Mouse (Mus musculus) urinary bladder, adult 18-20 months (tissue): ENCODE data around the gene Xylt1.

Experiments used
- DNase-seq, 2 experiments: peaks; one replicate each; pipeline ENCODE4 v3.0.0; 2022; ENCODE audit warnings: low spot score in 2 of 2, mixed read lengths in 2 of 2

The Xylt1 gene

DNA sequence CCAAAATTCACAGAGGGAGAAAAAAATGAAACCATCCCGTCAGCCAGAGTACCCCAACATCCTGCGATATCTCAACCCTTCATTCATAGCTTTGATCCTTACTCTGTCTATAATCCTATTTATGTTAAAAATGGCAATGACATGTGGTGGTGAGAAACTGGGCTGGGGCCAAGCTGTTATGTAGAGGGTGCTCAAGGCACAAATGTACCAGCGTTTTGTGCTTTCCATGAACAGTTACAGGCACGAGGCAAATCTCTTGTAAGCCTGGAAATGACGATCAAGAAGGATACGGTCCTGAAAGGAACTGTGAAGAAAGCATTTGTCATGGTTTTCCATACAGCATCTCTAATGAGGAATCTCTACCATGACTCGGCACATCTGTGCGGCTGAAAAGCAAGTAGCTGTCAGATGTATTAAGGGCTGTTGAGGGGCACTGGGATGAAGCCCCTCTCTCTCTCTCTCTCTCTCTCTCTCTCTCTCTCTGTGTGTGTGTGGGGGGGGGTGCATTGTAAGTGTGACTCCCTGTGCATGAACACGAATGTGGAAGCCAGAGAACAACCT, 183.2 kb downstream of the Xylt1 start:
- no peak for DNase-seq

DNA sequence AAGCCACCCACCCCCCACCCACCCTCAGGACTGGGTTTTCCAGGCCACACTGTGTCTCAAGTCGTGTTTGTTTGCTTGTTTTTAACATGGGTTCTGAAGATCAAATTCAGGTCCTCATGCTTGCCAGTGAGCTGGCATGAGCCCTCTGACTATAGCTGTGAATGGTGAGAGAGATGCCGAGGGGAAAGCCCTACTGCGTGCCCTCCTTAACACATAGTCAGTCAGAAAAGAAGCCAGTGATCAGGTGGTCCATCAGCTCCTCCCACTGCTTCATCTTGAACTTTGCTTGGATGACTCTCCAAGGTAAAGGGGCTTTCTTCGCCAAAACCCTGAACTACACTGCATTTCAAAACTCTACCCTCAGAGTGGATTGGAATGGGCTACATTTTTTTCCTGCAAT, 183.8 kb downstream of the Xylt1 start:
- no peak for DNase-seq

DNA sequence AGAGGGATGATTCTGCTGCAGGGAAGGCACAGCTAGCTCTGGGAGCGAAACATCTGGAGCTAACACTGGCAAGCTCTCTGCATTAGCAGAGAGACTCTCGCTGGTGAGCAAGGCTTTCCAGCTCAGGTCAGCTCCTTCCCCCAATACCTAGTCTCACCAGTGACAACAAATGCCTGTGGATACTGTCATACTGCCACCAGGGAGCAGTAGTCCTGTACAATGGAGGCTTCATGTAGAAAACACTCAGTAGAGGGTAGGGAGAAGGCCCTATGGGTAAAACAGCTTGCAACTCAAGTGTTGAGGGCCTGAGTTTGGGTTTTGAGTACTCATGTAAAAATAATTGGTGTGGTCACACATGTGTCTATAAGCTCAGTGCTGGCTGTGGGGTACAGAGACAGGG, 185.3 kb downstream of the Xylt1 start:
- DNase-seq = no peak

DNA sequence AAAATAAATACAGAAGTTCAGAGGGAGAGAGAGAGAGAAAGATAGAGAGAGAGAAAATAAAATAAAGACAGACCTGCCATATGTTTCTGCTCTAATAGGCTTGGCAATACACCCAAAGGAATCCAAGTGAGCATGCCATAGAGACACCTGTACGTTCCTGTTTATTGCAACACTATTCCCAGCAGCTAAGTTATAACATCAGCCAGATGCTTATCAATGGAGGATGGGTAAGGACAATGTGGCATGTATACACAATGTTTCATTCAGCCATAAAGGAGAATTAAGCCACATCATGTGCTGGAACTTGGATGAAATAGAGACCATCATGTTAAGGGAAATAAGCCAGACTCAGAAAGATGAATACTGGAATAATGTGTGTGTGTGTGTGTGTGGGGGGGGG, 186.1 kb downstream of the Xylt1 start:
- no peak for DNase-seq

DNA sequence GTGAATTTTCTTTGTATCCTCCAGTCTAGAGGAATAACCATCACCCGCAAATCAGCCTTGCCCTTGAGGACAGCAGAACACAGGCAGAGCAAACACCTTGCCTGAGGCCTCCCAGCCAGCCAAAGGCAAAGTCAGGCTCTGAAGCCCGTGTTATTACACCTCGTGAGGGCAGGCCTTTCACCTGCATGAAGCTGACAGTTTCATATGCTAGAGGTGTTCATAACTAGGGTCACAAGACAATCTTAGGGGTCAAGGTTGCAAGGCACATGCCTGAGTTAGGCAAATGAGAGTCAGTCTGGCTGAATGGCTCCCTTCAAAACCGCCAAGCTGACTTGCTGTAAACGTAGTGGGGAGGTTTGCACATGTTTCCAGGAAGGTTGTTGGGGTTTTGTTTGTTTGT, 186.5 kb downstream of the Xylt1 start:
- DNase-seq = no peak

DNA sequence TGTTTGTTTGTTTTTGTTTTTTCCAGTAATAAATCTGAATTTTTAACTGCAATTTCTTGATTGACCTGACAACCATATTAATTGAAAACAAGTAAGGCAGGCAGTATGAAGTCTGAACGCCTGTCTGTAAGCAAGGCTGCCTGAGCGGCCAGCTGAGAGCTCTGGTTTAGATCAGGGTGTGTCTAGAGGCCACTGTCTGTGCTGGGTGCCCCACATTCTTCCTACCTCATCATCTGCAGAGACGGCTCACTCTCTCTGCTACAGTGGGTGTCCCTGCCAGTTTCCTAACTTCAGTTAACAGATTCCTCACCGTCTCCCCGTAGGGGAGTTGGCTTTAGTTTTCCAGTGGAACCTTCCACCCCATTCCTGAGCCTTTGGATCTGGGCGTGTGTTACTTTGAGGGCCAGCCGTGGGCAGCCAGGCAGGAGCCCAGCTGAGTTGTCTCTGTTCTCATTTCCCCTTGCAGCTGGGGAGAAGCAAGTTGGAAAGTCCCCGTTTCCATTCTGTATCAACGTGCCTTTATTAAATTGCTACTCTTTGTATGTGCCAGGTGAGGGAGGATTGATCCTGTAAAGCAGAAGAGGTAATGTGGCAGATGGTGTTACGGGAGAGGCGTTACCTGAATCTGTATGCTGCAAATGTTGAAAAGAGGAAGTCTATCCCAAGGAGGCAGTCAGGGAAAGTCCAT, 187.0 kb downstream of the Xylt1 start:
- no peak for DNase-seq

DNA sequence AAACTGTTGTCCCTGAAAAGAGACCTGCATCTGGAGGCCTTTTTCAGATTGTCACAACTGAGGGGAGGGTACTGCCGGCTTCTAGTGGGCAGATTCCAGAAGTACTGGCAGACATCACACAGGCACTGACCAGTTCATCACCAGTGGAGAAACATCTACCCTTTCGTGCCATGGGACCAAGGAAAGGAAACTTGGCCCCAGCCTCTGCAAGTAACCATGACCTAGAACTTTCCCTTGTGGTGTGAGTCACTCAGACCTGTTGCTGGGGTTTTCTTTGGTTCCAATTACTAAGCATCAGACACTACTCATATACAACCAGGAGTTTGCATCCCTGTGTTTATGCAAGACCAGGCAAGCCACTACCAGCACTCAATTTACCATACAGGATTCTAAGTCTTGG, 190.4 kb downstream of the Xylt1 start:
- no peak for DNase-seq

DNA sequence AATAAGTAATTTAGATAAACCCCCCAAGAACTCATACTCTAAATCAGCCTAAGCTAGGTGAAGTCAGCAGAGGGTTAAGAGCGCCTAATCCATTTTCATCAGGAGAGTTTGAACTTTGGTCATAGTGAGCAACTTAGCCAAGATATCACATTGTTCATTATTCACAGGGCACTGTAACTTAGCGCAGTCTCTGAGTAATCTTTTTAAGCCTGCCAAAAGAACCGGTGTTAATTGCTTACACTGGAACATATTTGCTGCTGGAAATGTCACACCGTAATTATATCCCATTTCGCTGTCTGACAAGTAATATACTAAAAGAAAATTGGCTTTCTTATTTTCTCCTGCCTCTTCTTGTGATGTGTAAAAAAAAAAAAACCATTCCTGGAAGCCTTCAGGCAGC, 190.9 kb downstream of the Xylt1 start:
- DNase-seq = no peak

DNA sequence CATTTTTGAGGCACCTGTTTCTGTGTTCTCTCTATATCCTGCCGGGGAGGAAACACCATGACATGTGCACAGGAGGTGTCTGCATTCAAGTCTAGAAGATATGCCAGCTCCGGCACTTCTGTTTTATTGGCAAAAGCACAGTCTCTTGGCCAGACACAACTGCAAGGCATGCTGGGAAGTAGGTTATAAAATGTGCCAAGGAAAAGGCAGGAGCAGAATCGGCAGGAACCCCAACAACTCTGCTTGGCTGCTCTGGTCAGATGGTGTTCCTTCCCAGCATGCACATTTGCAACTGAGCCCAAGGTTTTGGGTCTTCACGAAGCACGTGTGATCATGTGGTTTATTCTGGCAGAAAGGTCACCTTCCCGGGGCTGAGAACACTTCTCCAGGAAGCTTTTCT, 192.4 kb downstream of the Xylt1 start:
- no peak for DNase-seq

DNA sequence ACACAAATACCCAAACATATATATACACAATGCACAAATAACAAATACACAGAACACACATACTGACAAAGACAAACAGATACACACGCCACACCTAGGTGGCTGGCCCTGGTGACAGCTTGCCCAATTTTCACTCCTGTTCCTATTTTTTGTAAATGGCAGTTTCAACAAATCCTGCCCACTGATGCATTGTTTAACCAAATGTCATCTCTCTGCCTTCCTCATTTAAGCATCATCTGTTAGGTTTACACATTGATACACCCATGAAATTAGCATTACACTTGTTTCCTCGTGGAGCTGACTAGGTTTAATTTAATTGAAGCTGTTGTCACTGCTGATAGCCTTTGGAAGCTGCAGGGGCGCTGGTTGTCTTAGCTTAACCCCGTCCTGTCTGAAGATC, 194.6 kb downstream of the Xylt1 start:
- DNase-seq = no peak

DNA sequence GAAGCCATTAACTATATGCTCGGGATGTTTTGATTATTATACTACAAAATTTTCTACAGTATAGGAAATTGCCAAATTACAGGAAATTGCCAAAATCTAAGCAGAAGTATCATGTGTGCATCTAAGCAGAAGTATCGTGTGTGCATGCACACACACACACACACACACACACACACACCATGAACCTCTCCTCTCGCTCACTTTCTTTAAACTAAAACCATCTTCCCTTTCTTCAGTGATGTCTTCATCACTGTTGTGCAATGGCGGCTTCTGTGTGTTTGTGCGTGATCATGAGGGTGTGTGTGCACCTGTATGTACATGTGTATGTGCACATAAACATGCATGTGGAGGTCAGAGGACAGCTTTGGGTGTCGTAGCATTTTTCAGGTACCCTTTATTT, 196.3 kb downstream of the Xylt1 start:
- DNase-seq = no peak

DNA sequence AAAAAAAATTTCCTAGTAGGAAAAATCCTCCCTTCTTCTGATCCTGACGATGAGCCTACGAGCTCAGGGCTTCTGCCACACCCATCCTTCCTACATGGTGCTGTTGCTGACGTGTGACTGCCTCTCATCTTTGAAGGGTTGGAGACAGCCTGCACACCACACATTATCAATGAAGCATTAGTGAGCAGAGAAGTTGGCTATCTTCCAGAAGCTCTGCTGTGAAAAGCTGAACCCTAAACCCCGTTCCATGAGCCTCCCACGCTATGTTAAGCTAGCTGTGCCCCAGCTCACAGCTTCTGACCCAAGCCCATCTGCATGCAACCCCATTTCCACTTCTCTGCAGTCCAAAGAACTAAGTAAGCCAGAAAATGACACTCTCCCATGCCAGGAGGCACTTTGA, 204.4 kb downstream of the Xylt1 start:
- no peak for DNase-seq

DNA sequence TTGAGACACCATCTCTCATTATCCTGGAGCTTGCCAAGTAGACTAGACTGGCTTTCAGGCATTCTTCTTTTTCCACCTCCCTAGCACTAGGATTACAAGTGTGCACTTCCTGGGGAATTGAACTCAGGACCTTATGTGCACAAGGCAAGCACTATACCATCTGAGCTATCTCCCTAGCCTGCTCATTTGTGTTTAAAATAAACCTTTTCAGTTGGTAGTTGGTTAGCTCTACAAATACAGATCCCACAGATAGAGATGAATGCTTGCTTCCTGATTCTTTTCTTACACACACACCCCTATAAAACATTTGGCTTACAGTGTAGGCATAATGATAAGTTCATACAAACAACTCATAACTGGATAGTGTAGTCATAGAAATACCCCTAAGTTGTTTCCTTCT, 206.0 kb downstream of the Xylt1 start:
- no peak for DNase-seq

DNA sequence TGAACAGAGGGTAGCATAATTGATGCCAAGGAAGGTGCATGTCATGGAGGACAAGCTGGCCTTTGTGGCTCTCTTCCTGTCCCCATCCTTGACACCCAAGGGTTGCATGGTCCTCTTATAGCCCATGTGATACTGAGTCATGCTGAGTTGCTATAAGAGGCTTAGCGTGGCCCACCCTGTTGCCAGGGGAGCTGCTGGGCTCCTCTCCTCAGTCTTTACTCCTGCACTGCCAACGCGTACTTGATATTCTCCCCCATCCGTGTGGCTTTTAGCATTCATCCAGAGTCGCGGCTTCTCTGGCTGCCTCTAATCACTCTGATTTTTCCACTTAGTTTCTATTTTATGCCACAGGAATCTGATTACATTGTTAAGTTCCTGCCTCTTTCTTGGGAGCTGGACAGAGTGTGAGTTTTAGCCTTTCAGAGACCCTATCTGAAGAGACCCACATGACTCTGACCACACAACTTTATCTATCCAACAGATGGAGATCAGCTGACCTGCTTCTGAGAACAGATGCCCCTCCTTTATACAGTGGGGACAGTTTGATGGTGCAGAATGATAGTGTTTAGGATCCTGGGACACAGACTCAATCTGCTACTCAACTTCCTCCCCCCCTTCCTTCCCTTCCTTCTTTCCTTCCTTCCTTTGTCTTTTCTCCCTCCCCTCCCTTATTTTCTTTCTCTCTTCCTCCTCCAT, 206.6 kb downstream of the Xylt1 start:
- no peak for DNase-seq

DNA sequence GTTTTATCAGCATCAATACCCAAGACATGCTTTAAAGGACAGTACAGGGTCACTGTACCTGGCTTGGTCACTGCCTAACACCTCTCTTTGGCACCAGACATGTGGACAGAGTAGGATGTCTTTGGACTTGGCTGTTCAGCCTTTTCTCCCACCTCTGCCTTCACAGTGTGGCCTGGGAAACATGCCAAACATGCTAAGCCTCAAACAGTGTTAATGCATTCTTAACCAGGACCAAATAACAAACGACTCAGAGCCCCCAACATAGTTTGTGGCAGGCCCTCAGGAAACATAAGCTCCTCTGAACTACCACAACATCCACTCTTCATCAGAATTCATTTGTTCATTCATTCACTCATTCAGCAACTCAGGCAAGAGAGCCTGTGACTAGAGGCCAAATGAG, 207.6 kb downstream of the Xylt1 start:
- DNase-seq = no peak

DNA sequence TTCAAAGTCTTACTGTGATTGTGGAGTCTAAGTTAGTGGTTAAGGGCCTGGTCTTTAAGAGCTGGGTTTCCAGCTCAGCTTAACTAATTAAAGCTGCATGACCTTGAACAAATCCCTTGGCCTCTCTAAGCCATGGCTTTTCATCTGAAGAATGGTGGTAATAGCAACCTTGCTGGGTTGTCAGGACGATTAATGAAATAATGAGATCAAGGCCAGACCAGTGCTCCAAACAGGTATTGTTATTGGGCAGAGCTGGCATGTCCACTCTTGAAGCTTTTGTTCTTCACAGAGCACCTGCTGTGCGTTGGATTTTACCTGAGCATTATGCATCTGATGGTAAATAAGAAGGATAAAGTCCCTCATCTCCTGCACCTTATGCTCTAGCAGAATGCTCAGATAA, 208.6 kb downstream of the Xylt1 start:
- DNase-seq = no peak

DNA sequence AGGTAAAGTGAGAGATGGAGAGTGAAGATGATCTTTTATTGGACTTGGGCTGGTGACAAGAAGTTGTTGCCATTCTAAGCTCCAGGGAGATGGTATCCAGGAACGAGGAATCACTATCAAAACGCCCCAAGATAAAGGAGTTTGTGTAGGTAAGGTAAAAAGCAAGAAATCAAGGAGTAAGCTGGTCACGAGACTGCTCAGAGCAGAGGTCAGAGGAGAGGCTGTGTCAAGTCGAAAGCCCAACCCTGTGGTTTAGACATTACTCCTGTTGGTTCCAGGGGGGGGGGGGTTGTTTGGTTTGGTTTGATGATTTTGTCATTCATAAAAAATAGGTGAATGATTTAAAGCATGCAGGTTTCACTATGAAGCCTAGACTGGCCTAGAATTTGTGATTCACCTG, 209.0 kb downstream of the Xylt1 start:
- no peak for DNase-seq

DNA sequence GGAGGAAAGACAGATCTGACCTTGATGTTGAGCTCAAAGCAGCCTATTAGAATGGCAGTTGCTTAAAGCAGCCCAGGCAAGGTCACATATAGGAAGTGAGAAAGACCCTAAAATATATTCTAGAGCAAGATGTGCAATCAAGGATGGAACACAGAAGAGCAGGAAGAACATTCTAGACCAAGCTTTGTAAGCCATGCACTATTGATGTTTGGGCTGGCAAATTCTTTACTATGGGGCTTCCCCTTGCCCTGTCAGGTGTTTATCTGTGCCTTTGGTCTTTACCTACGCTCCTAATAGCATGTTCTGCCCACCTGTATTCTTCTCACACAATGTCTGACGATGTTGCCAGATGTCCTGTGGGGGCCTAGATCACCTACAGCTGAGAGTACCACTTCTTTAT, 213.4 kb downstream of the Xylt1 start:
- DNase-seq = no peak

DNA sequence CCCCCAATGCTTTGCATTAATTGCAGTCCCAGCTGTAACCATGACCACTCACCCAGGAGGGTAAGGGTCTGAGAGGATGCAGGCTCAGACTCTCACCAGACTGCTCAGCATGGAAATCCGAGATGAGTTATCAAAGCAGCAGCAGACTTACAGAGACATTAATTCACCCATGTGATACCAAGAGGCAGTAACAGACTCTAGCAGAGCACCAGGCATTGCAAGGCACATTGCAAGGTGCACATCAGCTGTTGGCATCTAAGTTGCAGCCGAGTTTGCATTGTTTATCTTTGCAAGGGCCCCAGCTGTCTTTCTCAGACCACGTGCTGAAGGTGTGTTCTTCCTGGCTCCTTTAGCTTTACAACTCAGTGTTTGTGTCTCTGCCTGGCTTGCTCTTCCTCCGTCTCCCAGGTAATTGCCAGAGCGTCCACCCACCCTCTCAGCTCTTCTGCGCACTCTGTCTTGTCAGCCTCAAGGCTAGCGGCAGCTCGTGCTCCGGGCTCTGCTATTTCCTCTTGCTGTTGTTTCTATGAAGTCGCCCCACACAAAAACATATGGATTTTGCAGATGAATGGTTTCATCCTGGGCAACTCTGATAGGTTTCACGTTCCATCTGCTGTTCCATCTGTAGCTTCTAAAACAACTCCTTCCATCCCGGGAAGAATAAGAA, 214.4 kb downstream of the Xylt1 start:
- no peak for DNase-seq

DNA sequence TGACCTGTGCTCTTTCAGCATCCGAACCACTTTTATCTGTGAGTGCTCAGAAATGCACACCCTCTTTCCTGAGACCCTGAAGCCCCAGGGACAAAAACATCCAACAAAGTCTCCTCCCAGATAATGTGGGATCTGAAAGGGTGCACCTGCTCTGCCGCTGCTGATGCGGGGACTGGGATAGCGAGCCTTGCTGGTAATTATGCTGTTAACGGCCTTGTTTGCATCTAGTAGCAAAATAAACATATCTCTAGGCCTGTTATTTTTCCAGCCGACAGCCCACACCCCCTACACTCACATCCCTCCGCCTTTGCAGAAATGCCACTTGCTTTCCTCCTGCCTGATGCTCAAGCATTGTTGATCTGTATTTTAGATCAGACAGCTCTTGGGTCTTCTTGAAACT, 219.7 kb downstream of the Xylt1 start:
- no peak for DNase-seq

DNA sequence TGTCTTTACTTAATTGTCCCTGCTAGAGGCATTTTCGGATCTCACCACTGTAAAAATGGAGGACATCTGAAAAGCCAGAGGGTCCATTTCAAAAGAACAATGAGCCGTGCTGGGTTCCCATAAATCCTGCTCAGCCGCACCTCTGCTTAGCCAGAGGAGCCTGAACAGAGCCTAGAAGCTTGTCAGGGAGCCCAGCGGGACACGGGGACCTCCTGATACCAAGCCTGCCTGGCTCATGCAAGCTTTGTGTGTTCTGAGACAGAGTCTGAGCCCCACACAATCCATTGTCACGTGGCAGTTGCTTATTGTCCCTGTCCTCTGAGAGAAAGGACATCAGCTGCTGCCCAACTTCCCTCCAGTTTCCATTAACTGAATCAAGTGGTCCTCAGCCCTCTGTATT, 229.7 kb downstream of the Xylt1 start:
- no peak for DNase-seq

DNA sequence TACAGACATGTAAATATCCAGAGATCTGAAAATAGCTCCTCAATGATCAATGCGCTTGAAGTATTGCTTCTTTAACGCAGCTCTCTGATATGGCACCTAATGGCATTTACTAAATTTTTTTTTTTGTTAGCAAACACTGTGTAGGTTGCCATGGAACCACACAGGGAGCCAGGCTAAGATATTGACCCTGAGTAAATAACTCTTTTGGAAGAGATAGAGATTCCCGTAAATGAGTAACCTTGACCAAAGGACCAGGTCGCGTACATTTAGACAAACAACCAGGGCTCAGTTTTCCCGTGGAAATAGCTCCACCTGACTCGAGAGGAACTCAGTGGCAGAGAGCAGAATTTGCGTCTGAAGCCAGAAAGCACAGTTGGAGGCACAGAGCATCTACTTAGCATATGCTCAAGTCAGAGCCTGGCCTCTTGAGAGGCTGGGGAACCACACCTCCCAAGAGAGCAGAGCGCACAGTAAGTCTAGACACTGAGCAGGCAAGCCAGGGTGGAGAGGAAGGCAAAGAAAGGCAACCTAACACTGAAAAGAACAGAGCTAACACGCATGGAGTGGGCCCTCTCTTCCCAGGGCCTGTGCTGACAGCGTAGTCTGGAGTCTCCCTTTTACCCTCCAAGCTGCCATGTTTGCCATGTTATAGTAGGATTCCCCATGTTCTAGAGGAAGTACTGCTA, 232.2 kb downstream of the Xylt1 start:
- DNase-seq = no peak
